13 mouse cellular contexts compared by ENCODE assay signal in genomic region chr8:48646110-48646509, GRCm38 (mm10).
A peak's percentile ranks its signal among the peaks of the same experiment; 100 is the strongest.
DNase-seq lines count a peak whose midpoint lies in the region; ATAC-seq and TF ChIP-seq lines count a peak whose summit lies in the region.
"Had no signal": no experiment of that assay in that cellular context is flagged by ENCODE, and none has a peak within 500 bp of the region (broad histone marks: within the 10 kb centered on the region; RNA-seq: fewer than 3 reads in every experiment).

No protein-coding gene starts in this region.

- H3K4me3 ChIP-seq in lung, embryonic 16.5 days (ENCODE audit: low read length): peak overlapping the region; percentile 22; the same call in 1 of the 2 replicates
- no peak overlapping the region for H3K4me3 ChIP-seq in intestine, postnatal 0 days (ENCODE audit: low read depth, low read length)
- no peak overlapping the region for H3K4me3 ChIP-seq in stomach, embryonic 14.5 days (ENCODE audit: low read depth, low read length)
- H3K4me3 ChIP-seq: heart, adult 2 months had no signal

- H3K4me1 ChIP-seq in lung, embryonic 16.5 days (replicated peaks; ENCODE audit: control insufficient read depth, insufficient read depth, low read length): no peaks in the 10 kb centered on the region
- H3K4me1 ChIP-seq in intestine, postnatal 0 days (replicated peaks; ENCODE audit: control insufficient read depth, insufficient read depth, low read length): no peaks in the 10 kb centered on the region
- H3K4me1 ChIP-seq in stomach, embryonic 14.5 days (ENCODE audit: control insufficient read depth, insufficient read depth, low read length): no peaks in the 10 kb centered on the region

- no peaks in the 10 kb centered on the region for H3K36me3 ChIP-seq in lung, embryonic 16.5 days (ENCODE audit: control insufficient read depth, insufficient read depth, low read length)
- no peaks in the 10 kb centered on the region for H3K36me3 ChIP-seq in intestine, postnatal 0 days (ENCODE audit: control insufficient read depth, insufficient read depth)
- H3K36me3 ChIP-seq in stomach, embryonic 14.5 days (ENCODE audit: control insufficient read depth, insufficient read depth, low read length): no peaks in the 10 kb centered on the region

- H3K4me2 ChIP-seq in lung, embryonic 16.5 days (ENCODE audit: low read depth, low read length): peak overlapping the region; percentile 28; the same call in 1 of the 2 replicates
- peak overlapping the region; percentile 38 for H3K4me2 ChIP-seq in intestine, postnatal 0 days (replicated peaks; ENCODE audit: low read depth)
- 0 out of 2 replicates have a peak overlapping the region, but pooled peaks have one; percentile 14 for H3K4me2 ChIP-seq in stomach, embryonic 14.5 days (replicated peaks; ENCODE audit: low read depth, low read length)
- H3K4me2 ChIP-seq: hindbrain, embryonic 14.5 days had no signal

- H3K27ac ChIP-seq in lung, embryonic 16.5 days (ENCODE audit: low read length): no peak overlapping the region
- no peak overlapping the region for H3K27ac ChIP-seq in intestine, postnatal 0 days (ENCODE audit: low read depth, low read length)
- no peak overlapping the region for H3K27ac ChIP-seq in stomach, embryonic 14.5 days (ENCODE audit: low read length)
- H3K27ac ChIP-seq: heart, adult 2 months; hindbrain, embryonic 14.5 days had no signal

- peak; percentile 53 for ATAC-seq in frontal cortex, adult (ENCODE audit: low TSS enrichment)
- ATAC-seq in lung, embryonic 16.5 days (ENCODE audit: low read depth): no peak
- ATAC-seq in intestine, postnatal 0 days: no peak
- no peak for ATAC-seq in stomach, embryonic 14.5 days (ENCODE audit: insufficient number of reproducible peaks, insufficient read depth, low FRiP score, low read depth)

- no peak for TF ChIP-seq CTCF in intestine, postnatal 0 days (IDR thresholded peaks at IDR 0.05; ENCODE audit: low read depth)

- H3K9me3 ChIP-seq in lung, embryonic 16.5 days (ENCODE audit: control insufficient read depth, low read length): no peaks in the 10 kb centered on the region
- no peaks in the 10 kb centered on the region for H3K9me3 ChIP-seq in intestine, postnatal 0 days (ENCODE audit: control insufficient read depth)
- H3K9me3 ChIP-seq in stomach, embryonic 14.5 days (ENCODE audit: control insufficient read depth, low read depth, low read length): no peaks in the 10 kb centered on the region

- H3K9ac ChIP-seq in lung, embryonic 16.5 days (ENCODE audit: low read length): no peak overlapping the region
- H3K9ac ChIP-seq in intestine, postnatal 0 days (ENCODE audit: low read depth, low read length): no peak overlapping the region
- H3K9ac ChIP-seq in stomach, embryonic 14.5 days (replicated peaks; ENCODE audit: low read depth, low read length): no peak overlapping the region
- H3K9ac ChIP-seq: hindbrain, embryonic 14.5 days had no signal

- WGBS in lung, embryonic 16.5 days: 52% methylated on average over 18 of the region's 18 CpGs
- WGBS in intestine, postnatal 0 days: 58% methylated on average over 18 of the region's 18 CpGs
- WGBS in stomach, embryonic 14.5 days: 63% methylated on average over 18 of the region's 18 CpGs

- H3K27me3 ChIP-seq in lung, embryonic 16.5 days (ENCODE audit: control insufficient read depth, insufficient read depth, low read depth, low read length): no peaks in the 10 kb centered on the region
- H3K27me3 ChIP-seq in intestine, postnatal 0 days (replicated peaks; ENCODE audit: control insufficient read depth, insufficient read depth, low read length): no peaks in the 10 kb centered on the region
- no peaks in the 10 kb centered on the region for H3K27me3 ChIP-seq in stomach, embryonic 14.5 days (ENCODE audit: control insufficient read depth, insufficient read depth, low read length)

- DNase-seq in frontal cortex, postnatal 36 days (ENCODE audit: low spot score in 2 of 2): no peak
- no peak for DNase-seq in lung, adult 18-20 months
- no peak for DNase-seq in natural killer cell, adult 2 months (ENCODE audit: low spot score in 2 of 2)
- no peak for DNase-seq in frontal cortex, postnatal 25 days (ENCODE audit: low spot score in 2 of 2)
- DNase-seq: adrenal gland, adult 8-10 months; cerebellum, adult 18-20 months; heart, adult 2 months; kidney, postnatal 10 days had no signal
